In the genomic region with DNA sequence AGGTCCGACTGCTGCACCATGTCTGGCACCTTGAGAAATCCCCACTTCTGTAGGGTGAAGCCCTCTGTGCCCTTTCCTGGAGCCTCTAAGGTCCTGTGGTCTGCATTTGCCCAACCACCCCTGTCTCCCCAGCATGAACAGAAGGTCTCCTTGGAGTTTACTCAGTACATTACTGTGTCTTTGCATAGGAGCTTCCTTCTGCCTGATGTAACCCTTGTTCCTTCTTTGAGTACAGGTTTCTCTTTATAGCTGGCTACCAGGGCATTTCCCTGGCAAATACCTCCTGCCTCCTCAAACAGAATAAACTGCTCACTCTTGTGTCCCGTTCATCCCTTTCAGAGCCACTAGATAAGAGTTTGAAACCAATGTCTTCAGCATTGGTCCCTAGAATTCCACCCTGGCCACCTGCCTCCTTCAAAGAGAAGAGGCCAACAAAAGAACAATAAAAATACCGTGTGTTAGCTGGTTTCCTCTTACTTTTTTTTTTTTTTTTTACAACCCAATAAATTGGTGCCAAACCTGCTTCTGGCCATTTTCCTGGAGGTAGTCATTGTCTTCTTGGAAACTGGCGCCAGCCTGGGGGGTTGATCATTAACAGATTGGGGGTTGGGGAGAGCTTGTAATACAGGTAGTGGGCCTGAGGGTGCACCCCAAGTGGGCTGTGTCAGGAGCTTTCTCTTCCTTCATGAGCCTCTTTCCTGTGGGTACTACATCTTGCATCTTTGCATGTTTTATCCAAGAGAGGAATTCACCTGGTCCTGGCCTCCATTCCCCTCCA, we compare ENCODE assay signal across 12 mouse cellular contexts.
DNase-seq lines count a peak whose midpoint lies in the region; ATAC-seq lines count a peak whose summit lies in the region.
"Had no signal": no experiment of that assay in that cellular context is flagged by ENCODE, and none has a peak within 500 bp of the region (broad histone marks: within the 10 kb centered on the region; RNA-seq: fewer than 3 reads in every experiment).

No protein-coding gene starts in this region.

- no peak overlapping the region for H3K4me2 ChIP-seq in forebrain, embryonic 15.5 days (replicated peaks)
- no peak overlapping the region for H3K4me2 ChIP-seq in forebrain, embryonic 11.5 days (ENCODE audit: low read depth, low read length, severe bottlenecking)
- H3K4me2 ChIP-seq in neural tube, embryonic 11.5 days (ENCODE audit: low read depth): no peak overlapping the region
- H3K4me2 ChIP-seq in limb, embryonic 12.5 days: no peak overlapping the region

- H3K27me3 ChIP-seq in forebrain, embryonic 15.5 days: no peaks in the 10 kb centered on the region
- H3K27me3 ChIP-seq in forebrain, embryonic 11.5 days (ENCODE audit: control insufficient read depth, insufficient read depth, low read length): no peaks in the 10 kb centered on the region
- H3K27me3 ChIP-seq in neural tube, embryonic 11.5 days (ENCODE audit: control insufficient read depth, insufficient read depth, low read length): no peaks in the 10 kb centered on the region
- H3K27me3 ChIP-seq in limb, embryonic 12.5 days: no peaks in the 10 kb centered on the region

- H3K4me1 ChIP-seq in forebrain, embryonic 15.5 days: peaks cover 74% of the 10 kb centered on the region
- peaks cover 43% of the 10 kb centered on the region for H3K4me1 ChIP-seq in forebrain, embryonic 11.5 days (replicated peaks; ENCODE audit: control insufficient read depth, insufficient read depth, low read length)
- peaks cover 91% of the 10 kb centered on the region for H3K4me1 ChIP-seq in neural tube, embryonic 11.5 days (ENCODE audit: control insufficient read depth, insufficient read depth, low read length)
- H3K4me1 ChIP-seq in limb, embryonic 12.5 days (replicated peaks): peaks cover 100% of the 10 kb centered on the region

- H3K9me3 ChIP-seq in forebrain, embryonic 15.5 days: no peaks in the 10 kb centered on the region
- H3K9me3 ChIP-seq in forebrain, embryonic 11.5 days (ENCODE audit: control insufficient read depth, low read length): no peaks in the 10 kb centered on the region
- no peaks in the 10 kb centered on the region for H3K9me3 ChIP-seq in neural tube, embryonic 11.5 days (ENCODE audit: control insufficient read depth, low read length)
- H3K9me3 ChIP-seq in limb, embryonic 12.5 days: no peaks in the 10 kb centered on the region

- WGBS in forebrain, embryonic 15.5 days: 51% methylated on average over 4 of the region's 4 CpGs
- 72% methylated on average over 4 of the region's 4 CpGs for WGBS in forebrain, embryonic 11.5 days
- WGBS in neural tube, embryonic 11.5 days: 29% methylated on average over 4 of the region's 4 CpGs
- 24% methylated on average over 4 of the region's 4 CpGs for WGBS in limb, embryonic 12.5 days

- no peak for ATAC-seq in forebrain, embryonic 15.5 days (replicated peaks)
- no peak for ATAC-seq in forebrain, embryonic 11.5 days (replicated peaks; ENCODE audit: low FRiP score)
- no peak for ATAC-seq in neural tube, embryonic 11.5 days (ENCODE audit: insufficient read depth, low FRiP score, low TSS enrichment)
- no peak for ATAC-seq in limb, embryonic 12.5 days (ENCODE audit: insufficient number of reproducible peaks, insufficient read depth, low FRiP score, low TSS enrichment, low read depth)
- ATAC-seq in monocyte, adult 5-6 weeks (replicated peaks; ENCODE audit: insufficient number of reproducible peaks, low FRiP score, low TSS enrichment, poor library complexity, severe bottlenecking): no peak

- no peak for DNase-seq in forebrain, embryonic 11.5 days (ENCODE audit: low spot score)
- no peak for DNase-seq in neural tube, embryonic 11.5 days (ENCODE audit: low spot score)
- DNase-seq in neural tube, embryonic 10.5 days (ENCODE audit: extremely low spot score, low spot score): no peak
- no peak for DNase-seq in ovary, postnatal 14 days (ENCODE audit: low spot score)
- DNase-seq in layer of hippocampus, adult 9-11 months: no peak
- DNase-seq: B cell, adult 2 months; heart, postnatal 14 days; right cerebral cortex, postnatal 14 days had no signal

- no peak overlapping the region for H3K9ac ChIP-seq in forebrain, embryonic 15.5 days (replicated peaks)
- no peak overlapping the region for H3K9ac ChIP-seq in forebrain, embryonic 11.5 days (ENCODE audit: low read length)
- no peak overlapping the region for H3K9ac ChIP-seq in neural tube, embryonic 11.5 days (ENCODE audit: low read length)
- H3K9ac ChIP-seq in limb, embryonic 12.5 days (replicated peaks): no peak overlapping the region
- H3K9ac ChIP-seq: liver, embryonic 14.5 days had no signal

- H3K36me3 ChIP-seq in forebrain, embryonic 15.5 days: no peaks in the 10 kb centered on the region
- H3K36me3 ChIP-seq in forebrain, embryonic 11.5 days (ENCODE audit: control insufficient read depth, insufficient read depth, low read length): no peaks in the 10 kb centered on the region
- no peaks in the 10 kb centered on the region for H3K36me3 ChIP-seq in neural tube, embryonic 11.5 days (ENCODE audit: control insufficient read depth, insufficient read depth, low read length)
- peaks cover 16% of the 10 kb centered on the region; the same call in 1 of the 2 replicates for H3K36me3 ChIP-seq in limb, embryonic 12.5 days

- peak overlapping the region; percentile 86 for H3K27ac ChIP-seq in forebrain, embryonic 15.5 days (replicated peaks)
- H3K27ac ChIP-seq in forebrain, embryonic 11.5 days (ENCODE audit: low read depth, low read length): no peak overlapping the region
- peak overlapping the region; percentile 35; the same call in 1 of the 2 replicates for H3K27ac ChIP-seq in neural tube, embryonic 11.5 days (ENCODE audit: low read depth, low read length)
- peak overlapping the region; percentile 51 for H3K27ac ChIP-seq in limb, embryonic 12.5 days
- H3K27ac ChIP-seq: liver, embryonic 14.5 days had no signal

- H3K4me3 ChIP-seq in forebrain, embryonic 15.5 days: no peak overlapping the region
- H3K4me3 ChIP-seq in forebrain, embryonic 11.5 days (ENCODE audit: low read depth, low read length): no peak overlapping the region
- H3K4me3 ChIP-seq in neural tube, embryonic 11.5 days (ENCODE audit: low read depth, low read length): no peak overlapping the region
- H3K4me3 ChIP-seq in limb, embryonic 12.5 days (replicated peaks): no peak overlapping the region
